Mouse (Mus musculus): Measurements from ENCODE around the gene Ralgps1. TPM values are rescaled to one million over a fixed set of nuclear protein-coding genes. Genes with fewer than 3 reads are reported as not detected.

The Ralgps1 gene
- polyA plus RNA-seq, 1 experiment: 4.6 TPM

- WGBS: 84% methylated on average over 10 of the region's 10 CpGs
- H3K27ac ChIP-seq (ENCODE audit: control insufficient read depth, insufficient read depth, low read depth, low read length, poor library complexity): no peak overlapping the region
- H3K4me3 ChIP-seq (replicated peaks; ENCODE audit: control insufficient read depth, low read depth, low read length): no peak overlapping the region
- no peak for TF ChIP-seq CTCF (IDR thresholded peaks at IDR 0.05; ENCODE audit: control insufficient read depth, insufficient read depth, low read length)
- no peak for TF ChIP-seq POLR2A (IDR thresholded peaks at IDR 0.05; ENCODE audit: borderline replicate concordance, control insufficient read depth, low read depth, low read length)
- no peaks in the 10 kb centered on the region for H3K4me1 ChIP-seq (ENCODE audit: control insufficient read depth, insufficient read depth, low read length)
These were observed 147.5 kb downstream of the Ralgps1 start for GRCm38 (mm10) chr2:33223656-33224358.

- Histone ChIP-seq H3K4me3 (replicated peaks; ENCODE audit: control insufficient read depth, low read depth, low read length) (no peak overlapping the region), H3K27ac (ENCODE audit: control insufficient read depth, insufficient read depth, low read depth, low read length, poor library complexity) (no peak overlapping the region), H3K4me1 (ENCODE audit: control insufficient read depth, insufficient read depth, low read length) (no peaks in the 10 kb centered on the region)
- 52% methylated on average over 6 of the region's 6 CpGs for WGBS
- TF ChIP-seq CTCF (IDR thresholded peaks at IDR 0.05; ENCODE audit: control insufficient read depth, insufficient read depth, low read length) (no peak), POLR2A (IDR thresholded peaks at IDR 0.05; ENCODE audit: borderline replicate concordance, control insufficient read depth, low read depth, low read length) (no peak)
These were observed 148.8 kb downstream of the Ralgps1 start for GRCm38 (mm10) chr2:33222480-33222879.

GRCm38 (mm10) chr2:33221339-33221900 is 149.9 kb downstream of the Ralgps1 start:
- 22% methylated on average over 11 of the region's 11 CpGs for WGBS
- TF ChIP-seq POLR2A (IDR thresholded peaks at IDR 0.05; ENCODE audit: borderline replicate concordance, control insufficient read depth, low read depth, low read length) (no peak), CTCF (IDR thresholded peaks at IDR 0.05; ENCODE audit: control insufficient read depth, insufficient read depth, low read length) (no peak)
- Histone ChIP-seq H3K4me3 (replicated peaks; ENCODE audit: control insufficient read depth, low read depth, low read length) (no peak overlapping the region), H3K27ac (ENCODE audit: control insufficient read depth, insufficient read depth, low read depth, low read length, poor library complexity) (no peak overlapping the region), H3K4me1 (ENCODE audit: control insufficient read depth, insufficient read depth, low read length) (no peaks in the 10 kb centered on the region)

- Histone ChIP-seq H3K4me3 (replicated peaks; ENCODE audit: control insufficient read depth, low read depth, low read length) (no peak overlapping the region), H3K27ac (ENCODE audit: control insufficient read depth, insufficient read depth, low read depth, low read length, poor library complexity) (no peak overlapping the region), H3K4me1 (ENCODE audit: control insufficient read depth, insufficient read depth, low read length) (no peaks in the 10 kb centered on the region)
- TF ChIP-seq CTCF (IDR thresholded peaks at IDR 0.05; ENCODE audit: control insufficient read depth, insufficient read depth, low read length) (no peak), POLR2A (IDR thresholded peaks at IDR 0.05; ENCODE audit: borderline replicate concordance, control insufficient read depth, low read depth, low read length) (no peak)
- 80% methylated on average over 10 of the region's 10 CpGs for WGBS
These were observed 150.5 kb downstream of the Ralgps1 start for GRCm38 (mm10) chr2:33220674-33221338.

GRCm38 (mm10) chr2:33220246-33220645 is 151.0 kb downstream of the Ralgps1 start:
- no peak overlapping the region for H3K4me3 ChIP-seq (replicated peaks; ENCODE audit: control insufficient read depth, low read depth, low read length)
- no peaks in the 10 kb centered on the region; the same call in 1 of the 2 replicates for H3K4me1 ChIP-seq (ENCODE audit: control insufficient read depth, insufficient read depth, low read length)
- 80% methylated on average over 6 of the region's 6 CpGs for WGBS
- H3K27ac ChIP-seq (ENCODE audit: control insufficient read depth, insufficient read depth, low read depth, low read length, poor library complexity): no peak overlapping the region
- TF ChIP-seq POLR2A (IDR thresholded peaks at IDR 0.05; ENCODE audit: borderline replicate concordance, control insufficient read depth, low read depth, low read length) (no peak), CTCF (IDR thresholded peaks at IDR 0.05; ENCODE audit: control insufficient read depth, insufficient read depth, low read length) (no peak)

GRCm38 (mm10) chr2:33219637-33220036 is 151.6 kb downstream of the Ralgps1 start:
- WGBS: 86% methylated on average over 4 of the region's 4 CpGs
- Histone ChIP-seq H3K4me1 (ENCODE audit: control insufficient read depth, insufficient read depth, low read length) (no peaks in the 10 kb centered on the region; the same call in 1 of the 2 replicates), H3K4me3 (replicated peaks; ENCODE audit: control insufficient read depth, low read depth, low read length) (no peak overlapping the region), H3K27ac (ENCODE audit: control insufficient read depth, insufficient read depth, low read depth, low read length, poor library complexity) (no peak overlapping the region)
- TF ChIP-seq CTCF (IDR thresholded peaks at IDR 0.05; ENCODE audit: control insufficient read depth, insufficient read depth, low read length) (no peak), POLR2A (IDR thresholded peaks at IDR 0.05; ENCODE audit: borderline replicate concordance, control insufficient read depth, low read depth, low read length) (no peak)

GRCm38 (mm10) chr2:33218903-33219625 is 152.2 kb downstream of the Ralgps1 start:
- H3K4me1 ChIP-seq (ENCODE audit: control insufficient read depth, insufficient read depth, low read length): no peaks in the 10 kb centered on the region; the same call in 1 of the 2 replicates
- WGBS: 70% methylated on average over 11 of the region's 11 CpGs
- no peak overlapping the region for H3K27ac ChIP-seq (ENCODE audit: control insufficient read depth, insufficient read depth, low read depth, low read length, poor library complexity)
- no peak overlapping the region for H3K4me3 ChIP-seq (replicated peaks; ENCODE audit: control insufficient read depth, low read depth, low read length)
- peak; percentile 23; the same call in 1 of the 2 replicates for TF ChIP-seq CTCF (IDR thresholded peaks at IDR 0.05; ENCODE audit: control insufficient read depth, insufficient read depth, low read length)
- no peak for TF ChIP-seq POLR2A (IDR thresholded peaks at IDR 0.05; ENCODE audit: borderline replicate concordance, control insufficient read depth, low read depth, low read length)

GRCm38 (mm10) chr2:33217425-33217794 is 153.9 kb downstream of the Ralgps1 start:
- WGBS: 31% methylated on average over 3 of the region's 3 CpGs
- Histone ChIP-seq H3K4me3 (replicated peaks; ENCODE audit: control insufficient read depth, low read depth, low read length) (no peak overlapping the region), H3K4me1 (ENCODE audit: control insufficient read depth, insufficient read depth, low read length) (no peaks in the 10 kb centered on the region; the same call in 1 of the 2 replicates), H3K27ac (ENCODE audit: control insufficient read depth, insufficient read depth, low read depth, low read length, poor library complexity) (no peak overlapping the region)
- TF ChIP-seq CTCF (IDR thresholded peaks at IDR 0.05; ENCODE audit: control insufficient read depth, insufficient read depth, low read length): no peak
- TF ChIP-seq POLR2A (IDR thresholded peaks at IDR 0.05; ENCODE audit: borderline replicate concordance, control insufficient read depth, low read depth, low read length): no peak
